Mouse (Mus musculus) liver, embryonic 16.5 days (tissue): Measurements from ENCODE around the gene Dip2c. TPM values are rescaled to one million over a fixed set of nuclear protein-coding genes. Genes with fewer than 3 reads are reported as not detected.

Experiments used
- ATAC-seq: fragments of 200-750 bp; cut with Nextera tagmentation; 2 replicates; pipeline ENCODE4 v1.8.0; 2017; ENCODE audit warnings: low read depth, mild to moderate bottlenecking, moderate number of reproducible peaks, moderate library complexity
- H3K27ac ChIP-seq: fragments of 300-500 bp; sonication (generic); 2 replicates; pipeline ENCODE4 v1.5.1; 2014; ENCODE audit warnings: mild to moderate bottlenecking, low read length
- H3K27me3 ChIP-seq: fragments of 300-500 bp; sonication (generic); 2 replicates; pipeline ENCODE4 v1.6.1; 2014; ENCODE audit warnings: low read depth, low read length, mixed read lengths; ENCODE audit not compliant: control insufficient read depth, insufficient read depth
- H3K36me3 ChIP-seq: fragments of 300-500 bp; sonication (generic); 2 replicates; pipeline ENCODE4 v1.6.1; 2014; ENCODE audit warnings: mild to moderate bottlenecking; ENCODE audit not compliant: control insufficient read depth, insufficient read depth
- H3K4me1 ChIP-seq: fragments of 300-500 bp; sonication (generic); 2 replicates; pipeline ENCODE4 v1.6.1; 2014; ENCODE audit warnings: low read depth, low read length, mixed read lengths; ENCODE audit not compliant: control insufficient read depth
- H3K4me2 ChIP-seq: fragments of 300-500 bp; sonication (generic); 2 replicates; pipeline ENCODE4 v1.6.1; 2014; ENCODE audit warnings: low read depth, low read length, mixed read lengths
- H3K4me3 ChIP-seq: fragments of 300-500 bp; sonication (generic); 2 replicates; pipeline ENCODE4 v1.5.1; 2014; ENCODE audit warnings: low read depth, mild to moderate bottlenecking, low read length
- H3K9ac ChIP-seq: fragments of 300-500 bp; sonication (generic); 2 replicates; pipeline ENCODE4 v1.6.1; 2014; ENCODE audit warnings: low read depth, low read length
- H3K9me3 ChIP-seq: fragments of 300-500 bp; sonication (generic); replicated peaks from 2 replicates; pipeline ENCODE4 v1.6.1; 2016; ENCODE audit warnings: low read length; ENCODE audit not compliant: control insufficient read depth
- WGBS: fragments of 180-500 bp; shearing (Covaris S2); extraction: QIAGEN DNeasy Blood & Tissue Kit; methylation state at CpG from one replicate; pipeline ENCODE4 v1.1.7; 2014; ENCODE audit not compliant: insufficient replicate concordance; 5-methylcytosine and 5-hydroxymethylcytosine counted together
- polyA plus RNA-seq: library from polyadenylated mRNA; unstranded; fragments of >200 nt; fragmentation: Nextera tagmentation; extraction: Ambion mirVana; gene quantifications from 2 replicates; pipeline ENCODE4 v1.2.1, GENCODE M21; 2015

Gene Dip2c
- polyA plus RNA-seq, 1 experiment from 2014 or later = 0.58 TPM

- no peaks in the 10 kb centered on the region for H3K36me3 ChIP-seq
- no peak overlapping the region for H3K9ac ChIP-seq
- H3K4me3 ChIP-seq = no peak overlapping the region
- no peak overlapping the region for H3K27ac ChIP-seq
- no peak for ATAC-seq
- no peaks in the 10 kb centered on the region for H3K4me1 ChIP-seq
- no peaks in the 10 kb centered on the region for H3K27me3 ChIP-seq
- WGBS = 62% methylated on average over 7 of the region's 7 CpGs
- H3K9me3 ChIP-seq = no peaks in the 10 kb centered on the region
- no peak overlapping the region for H3K4me2 ChIP-seq
Measured at GRCm38 (mm10) chr13:9667954-9668496, 391.7 kb downstream of the Dip2c start.

GRCm38 (mm10) chr13:9669246-9669645 is 392.9 kb downstream of the Dip2c start:
- no peak overlapping the region for H3K27ac ChIP-seq
- ATAC-seq = no peak
- H3K4me2 ChIP-seq = no peak overlapping the region
- H3K9ac ChIP-seq = no peak overlapping the region
- H3K9me3 ChIP-seq = no peaks in the 10 kb centered on the region
- WGBS = 68% methylated on average over 5 of the region's 5 CpGs
- no peaks in the 10 kb centered on the region for H3K36me3 ChIP-seq
- H3K4me1 ChIP-seq = no peaks in the 10 kb centered on the region
- no peak overlapping the region for H3K4me3 ChIP-seq
- no peaks in the 10 kb centered on the region for H3K27me3 ChIP-seq

- H3K9ac ChIP-seq = no peak overlapping the region
- no peaks in the 10 kb centered on the region for H3K4me1 ChIP-seq
- no peak overlapping the region for H3K4me3 ChIP-seq
- no peak overlapping the region for H3K27ac ChIP-seq
- no peaks in the 10 kb centered on the region for H3K27me3 ChIP-seq
- 74% methylated on average over 1 of the region's 1 CpGs for WGBS
- ATAC-seq = no peak
- H3K4me2 ChIP-seq = no peak overlapping the region
- no peaks in the 10 kb centered on the region for H3K9me3 ChIP-seq
- no peaks in the 10 kb centered on the region for H3K36me3 ChIP-seq
Measured at GRCm38 (mm10) chr13:9674126-9674525, 397.8 kb downstream of the Dip2c start.

- ATAC-seq = no peak
- H3K4me2 ChIP-seq = no peak overlapping the region
- H3K27ac ChIP-seq = no peak overlapping the region
- H3K4me3 ChIP-seq = no peak overlapping the region
- H3K9me3 ChIP-seq = no peaks in the 10 kb centered on the region
- H3K9ac ChIP-seq = no peak overlapping the region
- no peaks in the 10 kb centered on the region; the same call in none of the 2 replicates for H3K36me3 ChIP-seq
- 88% methylated on average over 3 of the region's 3 CpGs for WGBS
- no peaks in the 10 kb centered on the region for H3K27me3 ChIP-seq
- H3K4me1 ChIP-seq = no peaks in the 10 kb centered on the region
Measured at GRCm38 (mm10) chr13:9681492-9681891, 405.2 kb downstream of the Dip2c start.

- no peak overlapping the region for H3K4me2 ChIP-seq
- H3K27ac ChIP-seq = no peak overlapping the region
- no peaks in the 10 kb centered on the region for H3K9me3 ChIP-seq
- H3K36me3 ChIP-seq = peaks cover 6% of the 10 kb centered on the region
- no peaks in the 10 kb centered on the region for H3K4me1 ChIP-seq
- no peak overlapping the region for H3K4me3 ChIP-seq
- H3K27me3 ChIP-seq = no peaks in the 10 kb centered on the region
- no peak overlapping the region for H3K9ac ChIP-seq
- WGBS = 76% methylated on average over 4 of the region's 4 CpGs
- ATAC-seq = no peak
Measured at GRCm38 (mm10) chr13:9683280-9683679, 407.0 kb downstream of the Dip2c start.

GRCm38 (mm10) chr13:9684153-9684923 is 408.0 kb downstream of the Dip2c start:
- Histone ChIP-seq H3K4me1 (no peaks in the 10 kb centered on the region), H3K9ac (no peak overlapping the region), H3K4me2 (no peak overlapping the region), H3K9me3 (no peaks in the 10 kb centered on the region), H3K4me3 (no peak overlapping the region), H3K27me3 (no peaks in the 10 kb centered on the region), H3K27ac (no peak overlapping the region), H3K36me3 (peaks cover 6% of the 10 kb centered on the region)
- ATAC-seq = no peak
- 83% methylated on average over 11 of the region's 11 CpGs for WGBS

GRCm38 (mm10) chr13:9686261-9686660 is 409.9 kb downstream of the Dip2c start:
- no peak for ATAC-seq
- peaks cover 18% of the 10 kb centered on the region for H3K36me3 ChIP-seq
- no peak overlapping the region for H3K4me2 ChIP-seq
- no peaks in the 10 kb centered on the region for H3K27me3 ChIP-seq
- H3K4me1 ChIP-seq = no peaks in the 10 kb centered on the region
- H3K27ac ChIP-seq = no peak overlapping the region
- H3K9ac ChIP-seq = no peak overlapping the region
- WGBS = 87% methylated on average over 7 of the region's 7 CpGs
- no peaks in the 10 kb centered on the region for H3K9me3 ChIP-seq
- no peak overlapping the region for H3K4me3 ChIP-seq

GRCm38 (mm10) chr13:9686765-9687164 is 410.4 kb downstream of the Dip2c start:
- H3K27ac ChIP-seq = no peak overlapping the region
- WGBS = 85% methylated on average over 11 of the region's 11 CpGs
- peaks cover 18% of the 10 kb centered on the region for H3K36me3 ChIP-seq
- H3K4me2 ChIP-seq = no peak overlapping the region
- H3K9ac ChIP-seq = no peak overlapping the region
- ATAC-seq = no peak
- no peaks in the 10 kb centered on the region for H3K9me3 ChIP-seq
- H3K4me1 ChIP-seq = no peaks in the 10 kb centered on the region
- no peak overlapping the region for H3K4me3 ChIP-seq
- H3K27me3 ChIP-seq = no peaks in the 10 kb centered on the region

GRCm38 (mm10) chr13:9689366-9689765 is 413.0 kb downstream of the Dip2c start:
- no peak overlapping the region for H3K9ac ChIP-seq
- no peak overlapping the region for H3K4me2 ChIP-seq
- no peaks in the 10 kb centered on the region for H3K27me3 ChIP-seq
- no peak overlapping the region for H3K27ac ChIP-seq
- no peak for ATAC-seq
- no peaks in the 10 kb centered on the region for H3K9me3 ChIP-seq
- peaks cover 21% of the 10 kb centered on the region for H3K36me3 ChIP-seq
- H3K4me1 ChIP-seq = no peaks in the 10 kb centered on the region
- no peak overlapping the region for H3K4me3 ChIP-seq
- WGBS = 82% methylated on average over 16 of the region's 16 CpGs
